Mouse (Mus musculus) lung, embryonic 15.5 days (tissue): ENCODE measurements at regions not wholly inside any gene's neighbourhood (a gene's known extent, or its start where the extent isn't known, plus 50 kb on each side); places are given as distances from the start of the nearest gene placed in this dataset.

ENCODE experiments used
- ATAC-seq: fragments of 200-750 bp; cut with Nextera tagmentation; 2 replicates; pipeline ENCODE4 v1.8.0; 2017; ENCODE audit warnings: moderate number of reproducible peaks, borderline replicate concordance; ENCODE audit not compliant: low FRiP score, low TSS enrichment; ENCODE audit errors: extremely low read depth
- H3K27ac ChIP-seq: fragments of 300-500 bp; sonication (generic); 2 replicates; pipeline ENCODE4 v1.5.1; 2015; ENCODE audit warnings: moderate library complexity, mild to moderate bottlenecking, inconsistent platforms
- H3K27me3 ChIP-seq: fragments of 300-500 bp; sonication (generic); 2 replicates; pipeline ENCODE4 v1.6.1; 2015; ENCODE audit warnings: inconsistent platforms
- H3K36me3 ChIP-seq: fragments of 300-500 bp; sonication (generic); 2 replicates; pipeline ENCODE4 v1.6.1; 2015; ENCODE audit warnings: inconsistent platforms
- H3K4me1 ChIP-seq: fragments of 300-500 bp; sonication (generic); 2 replicates; pipeline ENCODE4 v1.6.1; 2015; ENCODE audit warnings: inconsistent platforms
- H3K4me2 ChIP-seq: fragments of 300-500 bp; sonication (generic); 2 replicates; pipeline ENCODE4 v1.6.1; 2015; ENCODE audit warnings: inconsistent platforms, mild to moderate bottlenecking, moderate library complexity
- H3K4me3 ChIP-seq: fragments of 300-500 bp; sonication (generic); 2 replicates; pipeline ENCODE4 v1.5.1; 2015; ENCODE audit warnings: mild to moderate bottlenecking, inconsistent platforms
- H3K9ac ChIP-seq: fragments of 300-500 bp; sonication (generic); 2 replicates; pipeline ENCODE4 v1.6.1; 2015; ENCODE audit warnings: inconsistent platforms
- H3K9me3 ChIP-seq: fragments of 300-500 bp; sonication (generic); 2 replicates; pipeline ENCODE4 v1.6.1; 2016; ENCODE audit warnings: inconsistent platforms
- WGBS: fragments of 180-500 bp; shearing (Covaris S2); methylation state at CpG from one replicate; pipeline ENCODE4 v1.1.7; 2015; 5-methylcytosine and 5-hydroxymethylcytosine counted together

DNA sequence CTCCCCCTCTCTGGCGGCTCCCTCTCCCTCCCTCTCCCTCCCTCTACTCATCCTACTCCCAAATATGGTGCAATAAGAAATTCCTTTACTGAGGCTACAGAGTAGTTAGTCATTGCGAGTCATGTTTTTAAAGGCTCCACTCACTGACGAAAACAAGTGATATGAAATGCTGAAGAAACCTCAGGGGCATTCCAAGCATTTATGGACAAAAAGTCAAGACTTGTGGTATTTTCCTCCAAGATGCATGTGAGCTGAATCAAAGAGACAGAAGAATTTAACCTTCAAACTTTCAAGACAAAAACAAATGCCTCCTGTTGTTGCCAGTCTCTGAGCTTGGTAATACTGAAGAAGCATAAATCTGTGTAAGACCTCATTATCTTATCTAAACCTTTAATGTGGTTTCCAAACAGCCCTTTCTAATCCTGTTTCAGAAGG is 710.5 kb upstream of the Cited2 start:
- Histone ChIP-seq H3K9me3 (no peaks in the 10 kb centered on the region), H3K9ac (no peak overlapping the region), H3K36me3 (no peaks in the 10 kb centered on the region), H3K27ac (no peak overlapping the region), H3K4me3 (no peak overlapping the region), H3K4me2 (no peak overlapping the region), H3K27me3 (no peaks in the 10 kb centered on the region), H3K4me1 (no peaks in the 10 kb centered on the region)
- WGBS = 39% methylated on average over 3 of the region's 3 CpGs
- no peak; the same call in 1 of the 2 replicates for ATAC-seq

DNA sequence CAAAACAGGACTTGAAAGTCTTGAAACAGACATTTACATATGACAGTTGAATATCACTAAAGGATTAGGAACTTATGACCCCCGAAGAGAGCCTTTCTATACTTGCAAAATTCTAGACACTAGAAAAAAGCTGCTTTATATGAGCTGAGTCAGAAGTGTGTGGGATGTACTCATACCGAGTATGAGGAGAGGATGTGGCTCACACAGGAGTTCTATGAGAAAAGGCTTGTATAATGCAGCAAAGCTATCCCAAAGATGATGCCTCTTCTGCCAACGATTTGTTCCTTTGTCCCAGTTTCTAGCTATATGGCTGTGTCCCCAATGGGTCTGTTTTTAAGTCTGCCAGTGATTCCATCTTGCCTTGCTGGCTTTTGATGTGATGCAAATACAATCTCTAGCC is 708.2 kb upstream of the Cited2 start:
- WGBS = 85% methylated on average over 3 of the region's 3 CpGs
- no peak overlapping the region for H3K4me3 ChIP-seq

GRCm38 (mm10) chr10:17016854-17017253 is 706.2 kb upstream of the Cited2 start:
- ATAC-seq = no peak
- WGBS = 81% methylated on average over 4 of the region's 4 CpGs

More for the DNA sequence above, 708.2 kb upstream of the Cited2 start:
- H3K4me2 ChIP-seq = no peak overlapping the region
- no peaks in the 10 kb centered on the region for H3K9me3 ChIP-seq
- no peaks in the 10 kb centered on the region for H3K36me3 ChIP-seq
- H3K27ac ChIP-seq = no peak overlapping the region
- no peak overlapping the region for H3K9ac ChIP-seq
- no peak for ATAC-seq
- no peaks in the 10 kb centered on the region for H3K4me1 ChIP-seq
- H3K27me3 ChIP-seq = no peaks in the 10 kb centered on the region

DNA sequence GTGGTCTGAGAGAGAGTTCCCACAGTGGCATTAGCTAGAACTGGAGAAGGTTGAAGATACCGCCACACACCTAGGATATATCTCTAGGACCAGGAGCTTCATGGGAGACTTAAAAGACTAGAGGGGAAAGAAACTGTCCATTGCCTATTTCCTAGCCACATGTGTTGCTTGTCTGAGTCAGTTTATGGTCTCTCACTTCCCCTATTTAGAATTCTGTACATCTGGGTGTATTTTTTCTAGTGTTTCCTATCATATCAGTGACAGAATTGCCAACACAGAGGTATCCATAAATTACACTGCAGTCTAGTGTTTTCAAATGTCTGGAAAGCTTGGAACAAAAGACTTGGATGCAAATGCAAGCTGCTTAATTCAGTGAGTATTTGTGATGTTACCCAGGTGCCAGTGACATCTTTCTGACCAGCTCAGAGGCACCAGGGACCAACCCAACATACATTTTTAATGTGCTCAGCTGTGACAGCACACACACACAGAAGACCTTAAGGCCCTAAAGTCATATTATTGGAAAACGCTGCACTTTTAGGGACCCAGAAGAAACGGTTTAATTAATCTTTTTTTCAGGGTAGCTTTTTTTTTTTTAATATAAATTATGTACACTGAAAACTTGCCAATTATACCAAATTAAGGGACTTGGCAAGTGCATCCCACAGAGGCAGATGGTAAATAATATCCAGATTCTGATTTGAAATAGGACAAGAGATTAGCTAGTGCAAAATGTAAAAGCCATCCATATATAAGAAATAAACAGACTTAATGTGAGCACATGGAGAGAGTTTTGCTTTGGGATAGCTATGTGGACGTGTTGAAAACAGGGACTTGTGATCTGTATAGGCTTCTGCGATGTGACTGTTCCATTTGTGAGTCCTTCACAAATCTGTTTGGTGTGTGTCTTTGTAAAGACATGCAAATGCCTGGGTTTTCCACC is 700.5 kb upstream of the Cited2 start:
- ATAC-seq = no peak
- Histone ChIP-seq H3K9ac (no peak overlapping the region), H3K4me2 (no peak overlapping the region), H3K4me1 (no peaks in the 10 kb centered on the region), H3K4me3 (no peak overlapping the region), H3K9me3 (no peaks in the 10 kb centered on the region), H3K27me3 (no peaks in the 10 kb centered on the region), H3K36me3 (no peaks in the 10 kb centered on the region), H3K27ac (no peak overlapping the region)
- 67% methylated on average over 5 of the region's 5 CpGs for WGBS

More at GRCm38 (mm10) chr10:17016854-17017253, 706.2 kb upstream of the Cited2 start:
- no peak overlapping the region for H3K27ac ChIP-seq
- no peak overlapping the region for H3K4me2 ChIP-seq
- no peak overlapping the region for H3K4me3 ChIP-seq
- no peaks in the 10 kb centered on the region for H3K27me3 ChIP-seq
- H3K9ac ChIP-seq = no peak overlapping the region
- no peaks in the 10 kb centered on the region for H3K4me1 ChIP-seq
- no peaks in the 10 kb centered on the region for H3K9me3 ChIP-seq
- no peaks in the 10 kb centered on the region for H3K36me3 ChIP-seq

DNA sequence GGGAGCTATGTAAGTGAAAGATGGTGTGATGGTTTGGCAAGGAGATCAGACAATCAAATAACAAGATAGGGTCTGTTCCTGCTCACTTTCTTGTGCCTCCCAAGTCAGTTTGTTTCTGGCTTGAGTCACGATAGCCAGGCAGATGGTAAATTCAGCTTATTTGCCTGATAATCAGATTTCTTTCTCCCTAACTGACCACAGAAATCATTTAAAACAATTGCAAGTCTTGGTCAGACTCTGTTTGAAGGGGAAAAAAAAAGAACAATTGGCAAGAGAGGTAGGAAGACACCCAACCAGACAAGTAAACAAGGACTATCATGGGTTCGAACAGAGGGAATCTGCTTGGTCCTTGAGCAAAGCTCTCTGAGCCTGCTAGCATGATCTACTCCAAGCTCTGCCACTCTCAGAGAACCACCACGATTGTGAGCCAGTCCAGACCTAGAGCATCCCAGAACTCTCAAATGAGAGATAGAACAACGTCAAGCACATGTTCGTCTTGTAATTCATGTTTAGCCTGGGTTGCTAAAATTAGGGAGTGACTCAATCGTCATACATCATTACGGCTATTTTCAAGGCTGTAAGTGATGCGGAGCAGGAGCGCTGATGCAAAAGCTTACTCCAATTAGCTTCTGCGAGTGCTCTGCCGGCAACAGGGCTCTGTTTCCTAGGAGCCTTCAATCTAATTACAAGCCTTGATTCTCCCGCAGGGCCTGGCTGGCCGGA is 699.3 kb upstream of the Cited2 start:
- no peaks in the 10 kb centered on the region for H3K27me3 ChIP-seq
- H3K9ac ChIP-seq = no peak overlapping the region
- H3K4me3 ChIP-seq = no peak overlapping the region
- H3K36me3 ChIP-seq = no peaks in the 10 kb centered on the region
- 82% methylated on average over 13 of the region's 13 CpGs for WGBS
- no peak overlapping the region for H3K4me2 ChIP-seq
- ATAC-seq = no peak
- H3K4me1 ChIP-seq = no peaks in the 10 kb centered on the region
- no peak overlapping the region for H3K27ac ChIP-seq
- no peaks in the 10 kb centered on the region for H3K9me3 ChIP-seq

DNA sequence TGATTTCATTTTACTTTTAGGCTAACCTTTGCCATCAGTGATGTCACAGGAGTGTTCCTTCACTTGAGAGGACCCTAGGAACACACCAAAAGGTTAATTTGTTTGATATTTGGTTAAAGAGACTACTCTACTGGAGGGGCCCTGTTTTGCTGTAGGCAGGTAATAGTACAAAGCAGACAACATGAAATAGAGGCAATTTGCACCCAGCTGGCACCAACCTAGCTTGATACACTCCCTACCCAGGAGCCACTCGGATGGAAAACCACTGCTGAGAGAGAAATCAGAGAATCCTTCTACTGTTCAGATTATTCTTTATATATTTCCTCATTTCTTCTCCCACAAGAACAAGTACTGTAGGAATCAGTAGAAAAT is 698.7 kb upstream of the Cited2 start:
- WGBS = 76% methylated on average over 1 of the region's 1 CpGs

DNA sequence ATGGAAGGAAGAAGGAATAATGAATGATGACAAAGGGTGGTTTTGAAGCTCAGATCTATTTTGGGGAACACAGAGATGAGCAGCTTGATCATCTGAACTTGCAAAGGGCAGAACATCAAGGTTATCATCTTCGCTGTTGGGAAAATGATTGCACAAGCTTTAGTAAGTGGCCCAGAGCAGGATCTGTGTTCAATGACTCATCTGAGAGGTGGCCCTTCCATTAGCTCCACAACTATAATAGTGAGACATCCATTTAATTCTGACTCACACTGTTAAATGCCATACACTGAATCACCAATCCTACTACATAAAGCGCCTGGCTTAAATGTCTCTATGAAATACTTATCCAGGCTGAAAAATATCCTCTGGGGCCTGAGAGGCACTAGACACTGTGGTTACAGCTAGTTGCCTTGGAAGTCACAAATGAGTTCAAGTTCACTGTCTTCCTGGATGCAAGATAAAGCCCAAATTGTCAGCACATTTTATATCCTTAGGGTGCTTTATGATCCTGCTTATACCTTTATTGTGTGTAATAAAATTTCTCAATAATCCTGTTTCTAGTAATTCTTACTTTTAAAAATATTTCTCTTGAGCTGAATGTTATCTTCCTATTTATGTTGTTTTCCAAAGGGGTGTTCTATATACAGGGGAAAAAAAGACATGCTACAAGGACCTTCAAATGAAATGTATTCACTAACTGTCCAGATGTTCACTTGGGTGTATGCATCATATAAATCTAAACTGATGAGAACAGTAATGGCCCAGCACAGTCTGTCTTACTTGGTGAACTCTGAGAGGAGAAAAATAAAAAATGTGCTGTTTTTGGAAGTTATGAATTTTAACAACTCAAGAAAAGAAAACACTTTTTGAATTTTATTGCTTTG is 687.9 kb upstream of the Cited2 start:
- H3K9me3 ChIP-seq = no peaks in the 10 kb centered on the region
- H3K9ac ChIP-seq = no peak overlapping the region
- H3K27ac ChIP-seq = no peak overlapping the region
- H3K27me3 ChIP-seq = no peaks in the 10 kb centered on the region
- no peaks in the 10 kb centered on the region for H3K4me1 ChIP-seq
- no peak overlapping the region for H3K4me2 ChIP-seq
- H3K4me3 ChIP-seq = no peak overlapping the region
- no peak for ATAC-seq
- WGBS = 93% methylated on average over 2 of the region's 2 CpGs
- no peaks in the 10 kb centered on the region for H3K36me3 ChIP-seq

More for the DNA sequence above, 698.7 kb upstream of the Cited2 start:
- Histone ChIP-seq H3K9me3 (no peaks in the 10 kb centered on the region), H3K27ac (no peak overlapping the region), H3K4me2 (no peak overlapping the region), H3K9ac (no peak overlapping the region), H3K4me3 (no peak overlapping the region), H3K4me1 (no peaks in the 10 kb centered on the region), H3K27me3 (no peaks in the 10 kb centered on the region), H3K36me3 (no peaks in the 10 kb centered on the region)
- no peak for ATAC-seq

DNA sequence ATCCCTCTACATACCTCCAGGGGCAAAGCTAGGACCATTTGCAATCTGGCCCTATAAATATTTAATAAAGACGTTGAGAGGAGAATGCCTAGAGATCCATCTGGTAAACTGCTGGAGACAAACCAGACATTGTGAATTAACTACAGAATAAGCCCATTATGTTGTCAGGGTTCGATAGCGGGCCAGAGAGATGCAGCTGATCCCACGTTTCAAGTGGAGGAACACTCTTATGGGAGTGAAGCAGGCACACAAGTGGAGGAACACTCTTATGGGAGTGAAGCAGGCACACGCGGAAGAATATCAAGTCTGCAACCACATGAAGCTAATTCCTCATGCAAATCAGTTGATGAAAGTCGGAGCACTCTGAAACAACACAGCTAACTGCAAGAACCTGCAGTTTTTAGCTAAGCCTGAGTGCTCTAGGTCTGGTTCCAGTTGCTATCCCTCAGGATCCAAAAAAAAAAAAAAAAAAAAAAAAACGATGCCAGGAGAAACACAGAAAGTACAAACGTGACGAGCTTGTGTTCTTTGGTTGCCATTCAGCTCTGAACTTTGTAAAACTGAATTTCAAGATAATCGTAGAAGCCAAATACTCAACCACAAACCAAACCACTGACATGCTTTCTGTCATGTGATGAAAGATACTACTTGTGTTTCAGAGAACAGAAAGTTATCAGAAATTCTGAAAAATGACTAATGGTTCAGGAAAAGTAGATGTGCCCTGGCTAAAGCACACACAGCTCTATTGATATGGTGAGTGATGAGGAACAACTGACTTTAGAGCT is 684.6 kb upstream of the Cited2 start:
- Histone ChIP-seq H3K27me3 (no peaks in the 10 kb centered on the region), H3K4me3 (no peak overlapping the region), H3K36me3 (no peaks in the 10 kb centered on the region), H3K4me2 (no peak overlapping the region), H3K9me3 (no peaks in the 10 kb centered on the region), H3K4me1 (no peaks in the 10 kb centered on the region), H3K27ac (no peak overlapping the region), H3K9ac (no peak overlapping the region)
- no peak for ATAC-seq
- 76% methylated on average over 11 of the region's 11 CpGs for WGBS

DNA sequence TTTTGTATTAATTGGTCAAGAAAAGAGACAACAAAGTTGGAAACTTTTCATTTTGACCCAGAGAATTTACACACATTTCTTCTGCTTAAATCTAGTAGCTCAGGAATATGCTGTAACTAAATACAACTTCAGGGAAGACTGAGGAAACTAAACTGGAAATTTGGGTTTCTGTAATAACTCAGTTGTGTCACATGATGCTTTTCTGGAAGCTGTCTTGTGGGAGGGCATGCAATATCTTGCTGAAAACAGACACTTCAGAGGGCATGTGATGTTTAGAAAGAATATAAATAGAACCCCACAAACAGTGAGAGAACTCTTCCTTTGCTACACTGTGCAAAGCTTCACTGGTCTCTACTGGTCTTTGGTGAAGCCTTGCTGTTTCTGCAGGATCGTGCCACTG is 680.9 kb upstream of the Cited2 start:
- no peak for ATAC-seq
- H3K4me1 ChIP-seq = no peaks in the 10 kb centered on the region
- no peaks in the 10 kb centered on the region for H3K9me3 ChIP-seq
- no peak overlapping the region for H3K4me3 ChIP-seq
- no peak overlapping the region for H3K9ac ChIP-seq
- H3K27me3 ChIP-seq = no peaks in the 10 kb centered on the region
- no peak overlapping the region for H3K27ac ChIP-seq
- no peaks in the 10 kb centered on the region for H3K36me3 ChIP-seq
- H3K4me2 ChIP-seq = no peak overlapping the region
- WGBS = 83% methylated on average over 1 of the region's 1 CpGs

DNA sequence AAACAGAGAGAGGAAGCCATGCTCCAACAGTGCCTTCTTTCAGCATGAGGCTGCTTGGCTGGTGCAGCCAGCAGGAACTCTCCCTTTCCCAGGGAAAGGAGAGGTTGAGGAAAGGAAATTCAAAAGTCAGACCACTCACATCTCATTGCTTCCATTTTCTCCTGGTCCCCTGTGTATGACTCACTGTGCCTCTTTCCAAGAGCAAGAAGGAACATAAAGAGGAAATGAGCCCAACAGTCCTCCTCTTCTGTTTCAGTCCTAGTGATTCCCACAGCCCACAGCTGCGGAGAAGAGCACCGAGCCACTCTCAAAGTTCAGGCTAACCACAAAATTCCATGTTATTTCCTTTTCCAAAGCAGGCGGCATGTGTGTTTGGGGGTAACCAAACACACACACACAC is 680.0 kb upstream of the Cited2 start:
- H3K9me3 ChIP-seq = no peaks in the 10 kb centered on the region

GRCm38 (mm10) chr10:17046765-17047164 is 676.3 kb upstream of the Cited2 start:
- Histone ChIP-seq H3K4me2 (no peak overlapping the region), H3K9me3 (0 out of 2 replicates have a peak, but pooled peaks cover 3% of the 10 kb centered on the region), H3K4me3 (no peak overlapping the region), H3K36me3 (no peaks in the 10 kb centered on the region), H3K4me1 (no peaks in the 10 kb centered on the region), H3K9ac (no peak overlapping the region), H3K27ac (no peak overlapping the region), H3K27me3 (no peaks in the 10 kb centered on the region)
- no peak for ATAC-seq
- 83% methylated on average over 5 of the region's 5 CpGs for WGBS

More for the DNA sequence above, 680.0 kb upstream of the Cited2 start:
- no peak overlapping the region for H3K4me3 ChIP-seq
- H3K27ac ChIP-seq = no peak overlapping the region
- no peak overlapping the region for H3K4me2 ChIP-seq
- H3K9ac ChIP-seq = no peak overlapping the region
- H3K4me1 ChIP-seq = no peaks in the 10 kb centered on the region
- H3K36me3 ChIP-seq = no peaks in the 10 kb centered on the region
- WGBS = 81% methylated on average over 3 of the region's 3 CpGs
- H3K27me3 ChIP-seq = no peaks in the 10 kb centered on the region
- no peak for ATAC-seq
